Comparison of ENCODE assay signal across 20 mouse cellular contexts in the genomic region with DNA sequence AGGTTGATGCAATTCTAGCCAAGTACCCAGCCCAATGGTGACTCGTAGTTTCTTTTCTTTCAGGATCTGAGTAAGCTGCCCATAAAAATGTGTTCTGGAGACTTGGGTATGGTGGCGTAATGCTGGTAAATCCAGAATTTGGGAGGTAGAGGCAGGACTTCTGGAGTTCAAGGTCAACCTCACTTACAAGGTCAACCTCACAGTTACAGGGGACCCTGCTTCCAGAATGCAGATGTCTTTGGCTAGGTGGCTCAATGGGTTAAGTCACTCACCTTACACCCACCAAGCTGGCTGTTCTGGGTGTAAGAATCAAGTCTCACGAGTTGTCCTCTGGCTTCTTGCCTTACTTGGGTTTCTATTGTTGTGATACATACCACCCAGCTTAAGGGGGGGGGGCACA. TPM values are rescaled to one million over a fixed set of nuclear protein-coding genes. Genes with fewer than 3 reads are reported as not detected.
"Had no signal": no experiment of that assay in that cellular context is flagged by ENCODE, and none has a peak within 500 bp of the region (broad histone marks: within the 10 kb centered on the region; RNA-seq: fewer than 3 reads in every experiment).

No protein-coding gene starts in this region.

- H3K4me2 ChIP-seq: limb, embryonic 12.5 days; limb, embryonic 15.5 days; liver, embryonic 11.5 days; lung, embryonic 14.5 days; midbrain, embryonic 13.5 days had no signal

- H3K27ac ChIP-seq: limb, embryonic 12.5 days; limb, embryonic 15.5 days; liver, embryonic 14.5 days; macrophage; midbrain, embryonic 13.5 days had no signal

- H3K27me3 ChIP-seq: limb, embryonic 12.5 days; limb, embryonic 15.5 days; midbrain, embryonic 13.5 days had no signal

- ATAC-seq: liver, postnatal 0 days; lung, postnatal 0 days; midbrain, embryonic 13.5 days; midbrain, embryonic 16.5 days had no signal

- DNase-seq: kidney, adult 8-10 months; kidney, postnatal 14 days; kidney, postnatal 4 days; left cerebral cortex, postnatal 4 days; liver, postnatal 0 days; lung, embryonic 14.5 days; thymus, adult 2 months; thymus, postnatal 14 days; thymus, postnatal 4 days had no signal

- H3K36me3 ChIP-seq: limb, embryonic 12.5 days; limb, embryonic 15.5 days; midbrain, embryonic 13.5 days had no signal

- H3K9me3 ChIP-seq: limb, embryonic 12.5 days; limb, embryonic 15.5 days; midbrain, embryonic 13.5 days had no signal

- H3K4me3 ChIP-seq: limb, embryonic 12.5 days; limb, embryonic 15.5 days; midbrain, embryonic 13.5 days had no signal

- H3K9ac ChIP-seq: limb, embryonic 12.5 days; limb, embryonic 15.5 days; liver, embryonic 14.5 days; liver, postnatal 0 days; lung, embryonic 14.5 days; midbrain, embryonic 13.5 days had no signal

RNA-seq across cellular contexts. Expression of gene Mymx, which starts 14.8 kb away (rescaled TPM):
- polyA plus RNA-seq: liver, embryonic 14.5 days; liver, postnatal 0 days; lung, embryonic 14.5 days; lung, postnatal 0 days; macrophage; midbrain, embryonic 13.5 days; midbrain, embryonic 16.5 days; spleen, adult 2 months had no signal

RNA-seq across cellular contexts. Expression of gene Capn11, which starts 42.4 kb away (rescaled TPM):
- polyA plus RNA-seq: liver, embryonic 14.5 days; liver, postnatal 0 days; lung, embryonic 14.5 days; lung, postnatal 0 days; neural tube, embryonic 14.5 days; small intestine, adult 2 months; spleen, adult 2 months had no signal
